Mouse (Mus musculus) G1E (cell line): Measurements from ENCODE around the gene Ankfn1.

ENCODE experiments used
- CTCF ChIP-seq: IDR thresholded peaks from 2 replicates; pipeline ENCODE4 v1.5.1; 2012; ENCODE audit warnings: low read depth, low read length, inconsistent platforms, mixed read lengths
- GATA1 ChIP-seq: IDR thresholded peaks from 2 replicates; pipeline ENCODE4 v1.6.1; 2012; ENCODE audit warnings: borderline replicate concordance, low read length, inconsistent platforms, mixed read lengths
- POLR2AphosphoS5 ChIP-seq: IDR thresholded peaks from 2 replicates; pipeline ENCODE4 v1.6.1; 2012; ENCODE audit warnings: low read depth, low read length, inconsistent platforms; ENCODE audit not compliant: insufficient replicate concordance
- TAL1 ChIP-seq: conservative IDR thresholded peaks from 2 replicates; pipeline ENCODE4 v1.6.1; 2012; ENCODE audit warnings: low read depth, low read length, inconsistent platforms, mixed read lengths

GRCm38 (mm10) chr11:89716351-89716750 is 61.1 kb downstream of the Ankfn1 start:
- TF ChIP-seq CTCF (no peak), POLR2AphosphoS5 (no peak), GATA1 (no peak), TAL1 (no peak)
